Mouse (Mus musculus): ENCODE data around the gene Hacd2. TPM values are rescaled to one million over a fixed set of nuclear protein-coding genes. Genes with fewer than 3 reads are reported as not detected.

The Hacd2 gene
- total RNA-seq, 1 experiment from 2014 or later, result 7.7 TPM

GRCm38 (mm10) chr16:35004756-35005155, 17.5 kb upstream of the Hacd2 start:
- ATAC-seq (replicated peaks; ENCODE audit: low read depth, poor library complexity, severe bottlenecking), result no peak

GRCm38 (mm10) chr16:35006251-35006650, 16.0 kb upstream of the Hacd2 start:
- no peak for ATAC-seq (replicated peaks; ENCODE audit: low read depth, poor library complexity, severe bottlenecking)

DNA sequence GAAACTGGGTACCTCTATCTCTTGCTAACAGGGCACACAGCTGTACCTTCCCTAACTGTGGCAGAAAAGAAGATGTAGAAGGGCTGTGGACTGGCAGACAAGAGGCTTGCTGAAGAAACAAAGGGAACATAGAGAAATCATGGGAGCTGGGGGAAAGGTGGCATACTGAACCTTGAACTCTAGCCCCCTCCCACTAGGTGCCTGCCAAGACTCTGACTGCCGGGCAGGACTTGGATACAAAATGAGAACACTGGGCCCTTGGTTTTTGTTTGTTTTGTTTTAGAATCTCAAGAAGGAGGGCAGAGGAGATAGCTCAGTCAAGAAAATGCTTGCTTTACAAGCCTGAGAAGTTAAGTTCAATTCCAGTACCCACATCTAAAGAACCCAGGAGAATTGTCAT, 14.9 kb upstream of the Hacd2 start:
- no peak for ATAC-seq (replicated peaks; ENCODE audit: low read depth, poor library complexity, severe bottlenecking)

GRCm38 (mm10) chr16:35008447-35008846, 13.8 kb upstream of the Hacd2 start:
- ATAC-seq (replicated peaks; ENCODE audit: low read depth, poor library complexity, severe bottlenecking), result no peak

GRCm38 (mm10) chr16:35013501-35013900, 8.7 kb upstream of the Hacd2 start:
- ATAC-seq (replicated peaks; ENCODE audit: low read depth, poor library complexity, severe bottlenecking), result no peak

- no peak for ATAC-seq (replicated peaks; ENCODE audit: low read depth, poor library complexity, severe bottlenecking)
These were observed 5.7 kb upstream of the Hacd2 start for GRCm38 (mm10) chr16:35016491-35016890.

- ATAC-seq (replicated peaks; ENCODE audit: low read depth, poor library complexity, severe bottlenecking), result no peak
These were observed 3.7 kb upstream of the Hacd2 start for GRCm38 (mm10) chr16:35018470-35018974.

DNA sequence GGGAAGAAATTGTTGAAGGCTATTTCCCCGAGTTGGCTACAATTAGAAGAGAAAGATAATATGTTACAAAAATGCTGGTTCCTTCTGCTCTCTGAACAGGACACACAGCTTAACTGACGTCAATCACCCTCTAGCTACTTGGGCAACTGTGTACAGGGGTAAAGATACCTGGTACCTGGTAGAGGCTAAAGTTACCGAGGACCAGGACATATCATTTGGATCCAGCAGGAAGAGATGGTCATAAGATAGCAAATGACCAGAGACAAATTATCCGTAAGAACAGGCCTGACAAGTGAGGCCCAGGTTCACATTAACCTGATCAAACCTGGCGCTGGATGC, 356 bp upstream of the Hacd2 start:
- no peak for ATAC-seq (replicated peaks; ENCODE audit: low read depth, poor library complexity, severe bottlenecking)

DNA sequence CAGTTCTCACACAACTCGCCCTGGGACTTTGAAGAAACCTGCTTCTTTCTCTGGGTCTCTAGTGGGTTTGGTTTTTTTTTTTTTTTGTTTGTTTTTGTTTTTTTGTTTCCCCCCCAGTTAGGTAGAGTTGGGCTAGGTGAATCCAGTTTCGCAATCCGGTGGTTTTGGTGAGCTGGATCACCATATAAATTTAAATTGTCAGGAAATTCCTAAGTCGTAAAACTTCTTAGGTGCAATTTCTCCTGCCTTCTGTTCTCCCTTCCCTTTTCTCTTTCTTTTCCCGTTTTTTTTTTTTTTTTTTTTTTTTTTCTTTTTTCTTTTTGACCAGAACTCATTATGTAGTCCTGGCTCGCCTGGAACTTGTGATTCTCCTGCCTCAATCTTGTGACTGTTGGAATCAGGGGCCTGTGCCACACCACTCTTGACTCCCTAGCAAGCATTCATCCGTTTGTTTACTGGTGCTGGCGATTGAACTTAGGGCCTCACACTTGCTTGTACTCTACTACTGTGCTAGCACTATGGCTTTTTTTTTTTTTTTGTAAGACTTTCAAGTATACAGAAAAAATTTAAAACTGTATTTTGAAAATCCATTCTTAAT, 1.0 kb downstream of the Hacd2 start:
- no peak for ATAC-seq (replicated peaks; ENCODE audit: low read depth, poor library complexity, severe bottlenecking)

DNA sequence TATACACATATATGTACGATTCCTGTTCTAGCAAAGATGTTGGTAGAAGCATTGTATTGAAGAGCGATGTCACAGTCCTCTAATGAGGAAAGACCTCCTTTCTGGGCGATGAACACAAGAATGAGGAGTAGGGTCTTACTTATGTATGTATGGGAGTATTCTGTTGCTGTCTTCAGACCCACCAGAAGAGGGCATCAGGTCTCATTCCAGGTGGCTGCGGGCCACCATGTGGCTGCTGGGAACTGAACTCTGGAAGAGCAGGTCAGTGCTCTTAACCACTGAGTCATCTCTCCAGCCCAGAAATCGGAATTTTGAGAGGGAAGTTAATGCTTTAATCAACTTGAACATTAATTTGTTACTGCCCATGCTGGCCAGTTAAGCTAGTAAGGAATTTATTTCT, 2.1 kb downstream of the Hacd2 start:
- ATAC-seq (replicated peaks; ENCODE audit: low read depth, poor library complexity, severe bottlenecking), result no peak

GRCm38 (mm10) chr16:35025347-35025746, 3.1 kb downstream of the Hacd2 start:
- no peak for ATAC-seq (replicated peaks; ENCODE audit: low read depth, poor library complexity, severe bottlenecking)

GRCm38 (mm10) chr16:35033241-35033640, 11.0 kb downstream of the Hacd2 start:
- ATAC-seq (replicated peaks; ENCODE audit: low read depth, poor library complexity, severe bottlenecking), result no peak

DNA sequence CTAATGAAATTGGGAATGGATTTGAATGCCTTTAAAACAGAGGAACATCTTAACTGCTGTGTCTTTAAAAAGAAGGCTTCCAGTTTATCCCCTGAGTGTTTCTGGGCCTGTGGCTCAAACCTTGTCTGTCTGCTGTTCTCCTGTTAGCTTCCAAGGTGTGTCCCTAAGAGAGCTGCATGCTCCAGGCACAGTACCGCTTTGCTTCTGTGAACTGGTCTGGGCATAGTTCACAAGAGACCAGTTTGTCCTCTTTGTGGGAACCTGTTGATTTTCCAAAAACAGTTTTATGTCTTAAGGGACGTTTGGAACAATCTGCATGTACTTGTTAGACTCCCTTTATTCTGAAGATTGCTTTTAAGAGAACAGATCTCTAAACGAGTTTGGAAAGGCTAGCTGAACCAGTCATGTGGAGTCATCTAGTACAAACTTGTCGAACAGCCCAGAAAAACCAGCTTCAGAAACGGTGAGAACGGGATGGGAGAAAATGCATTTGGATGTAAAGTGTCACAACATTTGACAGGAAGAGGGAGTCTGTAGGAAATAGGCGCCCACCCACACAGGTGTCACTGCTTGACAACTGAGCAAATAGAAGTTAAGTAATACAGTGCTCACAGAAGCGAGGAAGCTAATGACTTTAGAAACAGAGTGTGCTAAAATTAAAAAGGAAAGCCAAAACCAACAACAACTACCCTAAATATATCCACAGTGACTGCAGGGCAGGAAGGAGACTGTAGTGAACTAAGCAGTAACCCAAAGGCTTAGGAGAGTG, 11.8 kb downstream of the Hacd2 start:
- ATAC-seq (replicated peaks; ENCODE audit: low read depth, poor library complexity, severe bottlenecking), result no peak

DNA sequence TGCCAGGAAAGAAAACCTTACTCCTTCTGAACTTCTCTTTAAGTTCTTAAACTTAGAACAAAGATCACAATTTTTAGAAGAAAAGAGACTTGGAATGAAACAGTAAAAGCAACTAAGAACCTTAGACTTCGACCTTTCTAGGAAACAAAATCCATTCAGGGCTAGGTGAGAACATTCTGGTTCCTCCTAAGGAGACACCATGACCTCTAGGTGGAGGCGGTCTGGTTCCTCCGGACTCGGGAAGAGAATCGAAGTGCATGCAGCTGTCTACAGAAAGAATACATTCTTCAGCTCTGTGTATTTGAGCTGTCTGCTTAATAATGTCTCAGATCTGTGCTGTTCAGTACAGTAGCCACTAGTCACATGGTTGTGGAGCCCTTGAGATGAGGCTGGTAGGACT, 12.7 kb downstream of the Hacd2 start:
- no peak for ATAC-seq (replicated peaks; ENCODE audit: low read depth, poor library complexity, severe bottlenecking)

DNA sequence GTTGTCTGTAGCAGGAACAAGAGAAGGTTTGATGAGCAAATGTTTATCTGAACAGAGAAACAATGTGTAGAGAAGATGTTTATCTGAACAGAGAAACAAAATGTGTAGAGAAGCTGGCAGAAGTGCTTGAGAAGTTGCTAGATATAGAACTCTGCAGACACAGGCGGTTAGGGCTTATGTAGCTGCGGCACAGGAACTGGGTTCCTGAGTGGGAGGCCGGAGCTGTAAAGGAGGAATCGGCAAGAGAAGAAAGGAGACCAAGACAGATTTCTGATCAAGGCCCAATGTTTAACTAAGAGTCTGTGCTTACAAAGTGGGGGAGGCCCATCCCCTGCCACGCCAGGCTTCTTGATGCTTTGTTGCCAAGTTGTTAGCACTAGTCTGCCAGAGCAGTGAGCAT, 14.5 kb downstream of the Hacd2 start:
- no peak for ATAC-seq (replicated peaks; ENCODE audit: low read depth, poor library complexity, severe bottlenecking)

DNA sequence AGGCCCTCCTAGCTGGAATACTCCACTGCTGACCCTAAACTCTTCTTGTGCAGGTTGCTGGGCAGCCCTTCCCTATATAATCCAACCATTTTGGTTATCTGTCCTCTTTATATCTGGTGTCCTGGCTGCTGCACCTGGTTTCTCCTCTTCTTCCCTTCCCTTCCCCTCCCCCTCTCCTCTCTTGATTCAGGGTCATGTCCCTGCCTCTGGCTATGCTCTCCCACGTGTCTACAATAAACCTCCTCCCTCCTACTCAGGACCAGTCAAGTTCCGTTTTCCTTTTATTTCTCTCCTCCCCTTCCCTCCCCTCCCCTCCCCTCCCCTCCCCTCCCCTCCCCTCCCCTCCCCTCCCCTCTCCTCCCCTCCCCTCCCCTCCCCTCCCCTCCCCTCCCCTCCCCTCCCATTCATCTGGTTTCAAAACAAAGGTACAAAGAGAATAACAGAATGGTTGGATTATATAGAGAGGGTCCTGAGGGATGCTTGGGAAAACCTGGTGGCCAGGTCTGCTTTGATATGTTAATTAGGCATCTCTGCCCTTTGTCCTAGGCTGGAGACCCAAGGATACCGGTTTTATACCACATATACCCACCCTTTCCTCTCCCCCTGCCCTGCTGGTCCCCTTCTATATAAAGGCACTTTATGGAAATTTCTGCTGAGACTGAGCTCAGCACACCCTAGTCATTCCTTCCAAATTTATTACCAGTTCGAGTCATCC, 16.3 kb downstream of the Hacd2 start:
- ATAC-seq (replicated peaks; ENCODE audit: low read depth, poor library complexity, severe bottlenecking), result no peak

GRCm38 (mm10) chr16:35040154-35040553, 17.9 kb downstream of the Hacd2 start:
- no peak for ATAC-seq (replicated peaks; ENCODE audit: low read depth, poor library complexity, severe bottlenecking)

- no peak for ATAC-seq (replicated peaks; ENCODE audit: low read depth, poor library complexity, severe bottlenecking)
These were observed 18.8 kb downstream of the Hacd2 start for GRCm38 (mm10) chr16:35041001-35041400.

DNA sequence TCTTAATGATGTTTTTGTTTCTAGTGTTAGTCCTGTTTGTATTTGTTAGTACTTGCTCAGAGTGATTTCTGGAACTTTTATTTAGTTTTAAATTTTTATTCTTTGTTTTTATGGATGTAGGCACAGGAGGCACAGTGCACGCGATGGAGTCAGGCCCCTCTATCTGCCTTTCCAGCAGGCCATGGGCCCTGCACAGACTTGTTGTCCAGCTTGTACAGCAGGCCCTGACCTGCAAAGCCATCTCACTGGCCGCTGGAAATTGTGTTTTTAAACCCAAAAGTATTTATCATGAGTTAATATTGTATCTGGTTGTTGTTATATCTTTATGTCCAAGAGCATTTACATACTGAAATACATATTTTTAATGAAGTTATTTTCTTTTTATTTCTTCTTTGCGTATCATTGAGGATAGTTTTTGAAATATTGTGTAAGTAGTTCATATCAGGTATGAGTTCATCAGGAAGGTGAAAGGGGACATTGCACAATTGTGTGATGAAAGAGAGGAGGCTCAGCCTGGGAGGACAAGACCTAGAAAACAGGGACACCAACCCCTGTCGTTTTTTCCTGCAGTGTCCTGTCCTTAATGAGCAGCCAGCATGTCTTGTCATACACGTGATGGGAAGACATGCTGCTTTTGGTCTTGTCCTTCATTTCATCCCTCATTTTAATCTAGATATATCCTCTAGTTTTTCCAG, 24.0 kb downstream of the Hacd2 start:
- ATAC-seq (replicated peaks; ENCODE audit: low read depth, poor library complexity, severe bottlenecking), result no peak

- ATAC-seq (replicated peaks; ENCODE audit: low read depth, poor library complexity, severe bottlenecking), result peak; percentile 91
These were observed 25.2 kb downstream of the Hacd2 start for GRCm38 (mm10) chr16:35047272-35047969.

Data from common myeloid progenitor, adult 5-6 weeks (primary cell).